Mouse (Mus musculus) embryo, embryonic 9.5 days (tissue): ENCODE measurements at regions not wholly inside any gene's neighbourhood (a gene's known extent, or its start where the extent isn't known, plus 50 kb on each side); places are given as distances from the start of the nearest gene placed in this dataset.

Experiments
- DNase-seq: peaks from one replicate; pipeline ENCODE4 v3.0.0-alpha.2; 2017; ENCODE audit errors: extremely low spot score

DNA sequence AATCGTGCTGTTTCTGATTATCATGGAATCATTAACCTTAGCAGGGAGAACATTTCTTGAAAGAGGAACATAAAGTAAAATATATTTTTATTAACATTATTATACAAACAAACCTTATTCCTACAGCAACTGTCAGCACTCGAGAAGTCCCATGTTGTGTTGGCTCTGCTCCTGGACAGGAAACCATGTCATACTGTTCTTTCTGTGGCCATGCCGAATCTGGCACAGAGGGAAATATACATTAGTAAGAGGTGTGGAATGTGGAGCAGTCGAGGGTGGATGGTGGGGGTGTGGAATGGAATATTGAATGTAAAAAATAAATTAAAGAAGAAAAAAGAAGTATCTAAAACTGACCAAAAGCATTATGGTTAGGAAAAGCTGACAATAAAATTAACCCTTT, 342.1 kb upstream of the Pmfbp1 start:
- no peak for DNase-seq

DNA sequence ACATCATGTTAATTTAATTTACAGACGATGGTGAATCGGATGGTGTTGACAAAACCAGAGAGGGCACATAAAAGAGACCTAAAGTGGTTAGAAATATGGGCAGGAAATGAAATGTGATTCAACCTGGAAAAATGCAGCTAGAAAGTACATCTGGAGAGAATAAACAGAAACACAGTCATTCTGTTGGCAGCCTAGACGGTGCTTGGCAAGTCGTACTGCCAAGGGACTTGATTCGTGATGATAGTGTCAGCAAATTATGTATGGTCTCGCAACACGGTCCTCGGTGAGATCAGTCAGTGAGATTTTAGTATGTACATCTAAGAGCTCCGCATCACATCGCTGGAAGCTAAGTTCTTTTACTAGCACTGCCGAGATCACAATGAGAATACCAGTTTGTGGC, 338.3 kb upstream of the Pmfbp1 start:
- no peak for DNase-seq

- DNase-seq: no peak
Measured at GRCm38 (mm10) chr8:109156016-109156415, 337.8 kb upstream of the Pmfbp1 start.

DNA sequence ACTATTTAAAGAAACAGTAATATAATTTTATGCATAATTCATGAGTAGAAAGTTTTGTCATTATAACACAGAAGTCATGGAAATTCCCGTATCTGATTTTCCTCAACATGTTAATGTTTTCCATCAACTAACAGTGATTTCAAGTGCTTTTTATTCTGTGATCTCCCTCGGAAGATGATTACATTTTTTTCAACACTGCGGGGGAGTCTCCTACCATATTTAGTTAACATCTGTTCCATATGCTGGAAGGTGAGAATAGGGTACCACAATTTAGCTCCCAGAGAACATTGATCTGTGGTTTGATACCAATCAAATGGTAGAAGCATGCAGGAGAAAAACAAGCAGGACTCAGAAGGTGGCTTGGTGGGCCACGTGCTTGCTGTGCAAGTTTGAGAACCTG, 321.1 kb upstream of the Pmfbp1 start:
- DNase-seq: no peak

- peak; percentile 77 for DNase-seq
Measured at GRCm38 (mm10) chr8:109185558-109186198, 308.1 kb upstream of the Pmfbp1 start.

GRCm38 (mm10) chr8:109187617-109188016, 306.2 kb upstream of the Pmfbp1 start:
- DNase-seq: no peak

DNA sequence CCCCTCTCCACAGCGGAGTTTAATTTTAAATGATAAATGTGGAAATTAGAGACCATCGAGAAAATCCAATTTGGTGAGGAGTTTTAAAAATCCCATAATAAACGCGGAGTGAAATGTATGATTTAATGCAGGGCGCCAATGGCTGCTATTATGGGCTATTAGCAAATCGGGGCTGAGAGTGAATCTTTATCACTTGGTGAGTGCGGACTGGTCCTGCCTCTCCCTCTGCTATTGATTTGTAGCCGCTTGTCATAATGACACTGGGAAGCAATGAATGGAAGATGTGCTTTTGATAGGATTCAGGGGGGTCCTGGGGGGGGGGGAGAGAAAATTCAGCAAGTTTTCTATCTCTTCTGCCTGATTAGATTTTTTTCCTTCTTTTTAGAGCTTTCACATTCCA, 279.6 kb upstream of the Pmfbp1 start:
- no peak for DNase-seq

GRCm38 (mm10) chr8:109216318-109216717, 277.5 kb upstream of the Pmfbp1 start:
- DNase-seq: no peak

DNA sequence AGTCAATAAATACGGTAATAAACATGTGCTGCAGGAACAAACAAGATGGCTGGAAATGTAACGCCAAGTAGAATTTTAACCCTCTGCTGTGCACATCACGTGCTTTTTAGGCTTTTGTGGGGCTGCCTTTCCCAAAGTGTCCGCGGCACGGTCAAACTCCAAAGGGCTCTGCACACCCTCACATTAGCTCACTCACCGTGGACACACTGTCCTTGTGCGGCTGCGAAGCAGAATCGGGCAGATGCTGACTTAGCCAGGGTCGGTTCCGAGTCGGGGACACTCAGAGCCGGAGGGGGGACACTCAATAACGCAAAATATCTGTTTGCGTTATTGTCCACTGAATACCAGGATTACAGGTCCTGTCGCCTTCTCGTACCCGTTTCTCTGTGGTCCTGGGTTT, 276.5 kb upstream of the Pmfbp1 start:
- DNase-seq: no peak

GRCm38 (mm10) chr8:109232281-109233234, 261.3 kb upstream of the Pmfbp1 start:
- no peak for DNase-seq

DNA sequence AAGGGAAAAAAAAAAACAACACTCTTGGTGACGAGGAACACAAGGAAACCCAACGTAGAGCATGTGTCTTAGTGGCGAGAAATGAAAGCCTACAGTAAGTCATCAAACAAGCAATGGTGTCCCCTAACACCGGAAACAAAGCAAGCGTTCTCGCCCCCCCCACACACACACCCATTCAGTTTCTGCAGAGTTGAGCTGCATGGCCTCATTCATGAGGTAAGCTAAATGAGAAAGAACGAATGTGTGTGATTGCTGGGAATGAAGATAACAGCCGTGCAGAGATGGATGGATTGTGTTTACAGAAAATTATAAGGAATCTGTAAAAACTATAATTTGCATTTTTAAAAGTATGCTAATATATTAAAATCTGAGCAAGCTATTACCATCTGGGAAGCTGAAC, 248.3 kb upstream of the Pmfbp1 start:
- no peak for DNase-seq

DNA sequence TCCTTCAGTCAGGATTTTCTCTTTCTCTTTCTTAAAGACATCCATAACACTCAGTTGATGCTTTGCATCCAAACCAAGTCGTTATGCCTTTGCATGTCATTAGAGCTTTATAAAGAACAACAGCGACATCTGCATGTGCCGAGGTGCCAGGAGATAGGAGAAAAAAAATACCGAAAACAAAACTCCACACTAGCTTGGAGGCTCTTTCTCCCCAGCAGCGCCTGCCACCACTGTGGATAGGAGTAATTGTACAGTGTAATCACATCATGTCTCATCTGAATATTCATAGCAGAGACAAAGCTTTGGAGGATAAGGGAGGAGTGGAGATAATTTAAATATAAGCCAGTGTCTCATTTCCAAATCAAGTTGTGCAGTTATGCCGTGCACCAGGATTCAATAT, 246.0 kb upstream of the Pmfbp1 start:
- no peak for DNase-seq

GRCm38 (mm10) chr8:109248356-109248755, 245.5 kb upstream of the Pmfbp1 start:
- DNase-seq: no peak

GRCm38 (mm10) chr8:109249256-109249655, 244.6 kb upstream of the Pmfbp1 start:
- no peak for DNase-seq

DNA sequence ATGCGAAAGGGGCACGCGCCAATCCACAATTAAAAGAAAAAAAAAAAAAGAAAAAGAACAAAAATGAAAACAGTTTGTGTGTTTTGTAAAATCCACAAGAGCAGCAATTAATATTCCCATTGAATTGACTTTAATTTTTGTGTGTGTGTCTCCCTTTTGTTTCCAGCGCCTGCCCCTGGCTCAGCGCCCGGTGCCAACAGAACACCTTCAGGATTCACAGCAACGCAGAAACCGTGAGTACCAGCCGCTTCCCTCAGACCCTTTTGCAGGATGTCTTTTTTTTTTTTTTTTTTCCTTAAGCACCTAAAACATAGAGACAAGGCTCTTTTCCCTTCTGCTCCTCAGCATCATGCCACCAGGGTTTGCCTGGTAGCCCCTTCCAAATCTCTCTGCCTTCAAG, 244.1 kb upstream of the Pmfbp1 start:
- DNase-seq: no peak

DNA sequence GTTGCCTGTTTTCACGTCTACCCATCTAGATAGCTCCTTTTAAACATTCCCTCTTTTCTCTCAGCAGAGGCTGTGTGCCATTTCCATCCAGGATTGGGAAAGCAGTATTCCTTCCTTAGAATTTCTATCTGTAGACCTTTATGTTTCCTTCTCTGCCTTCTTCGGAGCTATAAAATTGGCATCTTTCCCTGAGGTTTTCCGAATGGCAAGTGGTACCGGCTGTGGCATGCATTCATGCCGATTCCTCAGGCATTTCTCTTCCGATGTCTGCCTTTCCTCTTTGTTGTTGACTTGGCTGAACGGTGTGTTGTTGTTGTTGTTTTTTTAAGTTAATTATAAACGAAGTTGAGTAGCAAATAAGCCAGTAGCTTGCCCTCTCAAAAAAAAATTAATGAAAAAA, 243.3 kb upstream of the Pmfbp1 start:
- no peak for DNase-seq

- DNase-seq: no peak
Measured at GRCm38 (mm10) chr8:109251360-109251798, 242.4 kb upstream of the Pmfbp1 start.

GRCm38 (mm10) chr8:109252404-109252803, 241.4 kb upstream of the Pmfbp1 start:
- no peak for DNase-seq

- peak; percentile 61 for DNase-seq
Measured at GRCm38 (mm10) chr8:109279129-109279528, 214.7 kb upstream of the Pmfbp1 start.

DNA sequence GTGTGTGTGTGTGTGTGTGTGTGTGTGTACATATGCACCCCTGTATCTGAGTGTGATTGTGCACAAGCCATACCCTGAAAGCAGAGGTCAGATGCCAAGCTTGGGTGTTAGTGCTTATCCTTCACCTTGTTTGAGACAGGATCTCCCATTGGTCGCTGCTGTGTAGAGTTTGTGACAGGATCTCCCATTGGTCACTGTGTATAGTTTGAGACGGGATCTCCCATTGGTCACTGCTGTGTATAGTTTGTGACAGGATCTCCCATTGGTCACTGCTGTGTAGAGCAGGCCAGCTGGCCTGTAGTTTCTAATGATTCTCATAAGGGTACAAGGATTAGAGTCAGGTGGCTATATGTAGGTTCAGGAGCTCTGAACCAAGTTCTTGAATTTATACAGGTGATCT, 213.3 kb upstream of the Pmfbp1 start:
- no peak for DNase-seq

GRCm38 (mm10) chr8:109281598-109281997, 212.2 kb upstream of the Pmfbp1 start:
- no peak for DNase-seq

GRCm38 (mm10) chr8:109310670-109311386, 183.0 kb upstream of the Pmfbp1 start:
- DNase-seq: no peak
